Mouse (Mus musculus) liver, embryonic 16.5 days (tissue): ENCODE measurements around the gene Dscam. TPM values are rescaled to one million over a fixed set of nuclear protein-coding genes. Genes with fewer than 3 reads are reported as not detected.

ENCODE experiments used
- ATAC-seq: fragments of 200-750 bp; cut with Nextera tagmentation; 2 replicates; pipeline ENCODE4 v1.8.0; 2017; ENCODE audit warnings: low read depth, mild to moderate bottlenecking, moderate number of reproducible peaks, moderate library complexity
- H3K27ac ChIP-seq: fragments of 300-500 bp; sonication (generic); 2 replicates; pipeline ENCODE4 v1.5.1; 2014; ENCODE audit warnings: mild to moderate bottlenecking, low read length
- H3K27me3 ChIP-seq: fragments of 300-500 bp; sonication (generic); 2 replicates; pipeline ENCODE4 v1.6.1; 2014; ENCODE audit warnings: low read depth, low read length, mixed read lengths; ENCODE audit not compliant: control insufficient read depth, insufficient read depth
- H3K36me3 ChIP-seq: fragments of 300-500 bp; sonication (generic); 2 replicates; pipeline ENCODE4 v1.6.1; 2014; ENCODE audit warnings: mild to moderate bottlenecking; ENCODE audit not compliant: control insufficient read depth, insufficient read depth
- H3K4me1 ChIP-seq: fragments of 300-500 bp; sonication (generic); 2 replicates; pipeline ENCODE4 v1.6.1; 2014; ENCODE audit warnings: low read depth, low read length, mixed read lengths; ENCODE audit not compliant: control insufficient read depth
- H3K4me2 ChIP-seq: fragments of 300-500 bp; sonication (generic); 2 replicates; pipeline ENCODE4 v1.6.1; 2014; ENCODE audit warnings: low read depth, low read length, mixed read lengths
- H3K4me3 ChIP-seq: fragments of 300-500 bp; sonication (generic); 2 replicates; pipeline ENCODE4 v1.5.1; 2014; ENCODE audit warnings: low read depth, mild to moderate bottlenecking, low read length
- H3K9ac ChIP-seq: fragments of 300-500 bp; sonication (generic); 2 replicates; pipeline ENCODE4 v1.6.1; 2014; ENCODE audit warnings: low read depth, low read length
- H3K9me3 ChIP-seq: fragments of 300-500 bp; sonication (generic); replicated peaks from 2 replicates; pipeline ENCODE4 v1.6.1; 2016; ENCODE audit warnings: low read length; ENCODE audit not compliant: control insufficient read depth
- WGBS: fragments of 180-500 bp; shearing (Covaris S2); extraction: QIAGEN DNeasy Blood & Tissue Kit; methylation state at CpG from one replicate; pipeline ENCODE4 v1.1.7; 2014; ENCODE audit not compliant: insufficient replicate concordance; 5-methylcytosine and 5-hydroxymethylcytosine counted together
- polyA plus RNA-seq: library from polyadenylated mRNA; unstranded; fragments of >200 nt; fragmentation: Nextera tagmentation; extraction: Ambion mirVana; gene quantifications from 2 replicates; pipeline ENCODE4 v1.2.1, GENCODE M21; 2015

The Dscam gene
- polyA plus RNA-seq, 1 experiment from 2014 or later = not detected

DNA sequence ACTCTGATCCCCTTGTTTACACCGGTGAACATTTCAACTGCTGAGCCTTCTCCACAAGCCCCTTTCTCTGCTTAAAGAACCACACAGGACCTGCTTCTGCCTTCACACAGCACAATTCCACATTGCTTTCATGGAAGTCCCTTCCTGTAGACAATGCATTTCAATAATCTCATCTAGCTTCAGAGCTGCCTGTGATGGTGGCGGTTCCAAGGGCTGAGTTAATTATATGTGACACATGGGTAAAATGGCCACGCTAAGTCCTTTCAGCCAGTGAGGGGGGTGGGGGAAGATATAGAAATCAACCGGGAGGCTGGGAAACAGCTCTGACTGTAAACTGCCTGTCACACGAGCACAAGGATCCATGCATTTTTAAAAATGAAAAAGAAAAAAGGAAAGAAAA lies 152.2 kb downstream of the Dscam start:
- Histone ChIP-seq H3K36me3 (no peaks in the 10 kb centered on the region), H3K27me3 (no peaks in the 10 kb centered on the region), H3K4me3 (no peak overlapping the region), H3K9ac (no peak overlapping the region), H3K4me2 (no peak overlapping the region), H3K4me1 (no peaks in the 10 kb centered on the region; the same call in 1 of the 2 replicates), H3K9me3 (no peaks in the 10 kb centered on the region), H3K27ac (no peak overlapping the region)
- no peak for ATAC-seq
- 60% methylated on average over 5 of the region's 5 CpGs for WGBS

- Histone ChIP-seq H3K36me3 (no peaks in the 10 kb centered on the region), H3K4me1 (no peaks in the 10 kb centered on the region; the same call in 1 of the 2 replicates), H3K4me3 (no peak overlapping the region), H3K9ac (no peak overlapping the region), H3K4me2 (no peak overlapping the region), H3K27me3 (no peaks in the 10 kb centered on the region), H3K27ac (no peak overlapping the region), H3K9me3 (no peaks in the 10 kb centered on the region)
- WGBS = 63% methylated on average over 3 of the region's 3 CpGs
- ATAC-seq = 0 out of 2 replicates have a peak, but pooled peaks have one; percentile 25
Measured at GRCm38 (mm10) chr16:97017171-97017738, 153.3 kb downstream of the Dscam start.

DNA sequence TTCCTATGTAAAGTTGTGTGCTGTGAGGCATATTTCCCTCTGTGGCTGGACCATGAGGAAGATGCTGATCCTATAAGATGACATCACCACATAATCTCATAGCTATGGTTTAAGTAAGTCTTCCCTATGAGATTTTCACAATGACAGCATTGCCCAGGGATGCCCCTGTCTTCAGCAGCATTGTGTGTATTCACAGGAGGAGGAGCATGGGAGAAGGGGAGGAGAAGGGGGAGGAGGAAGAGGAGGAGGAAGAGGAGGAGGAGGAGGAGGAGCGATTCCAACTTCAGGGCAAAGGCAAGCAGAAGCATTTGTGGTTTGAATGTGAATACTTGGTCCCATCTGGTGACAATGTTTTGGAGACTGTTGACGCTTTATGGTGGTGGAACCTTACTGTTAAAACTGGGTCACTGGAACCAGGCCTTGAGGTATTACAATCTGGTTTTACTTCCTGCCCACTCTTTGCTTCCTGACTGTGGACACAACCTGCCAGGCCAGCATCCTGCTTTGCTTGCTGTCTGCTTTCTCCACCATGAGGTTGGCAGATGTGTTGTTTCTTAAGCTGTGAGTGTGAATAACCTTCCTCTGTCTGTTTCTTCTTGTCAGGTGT lies 154.2 kb downstream of the Dscam start:
- no peak for ATAC-seq
- H3K27me3 ChIP-seq = no peaks in the 10 kb centered on the region
- no peaks in the 10 kb centered on the region; the same call in 1 of the 2 replicates for H3K4me1 ChIP-seq
- no peak overlapping the region for H3K4me3 ChIP-seq
- WGBS = 64% methylated on average over 2 of the region's 2 CpGs
- H3K4me2 ChIP-seq = no peak overlapping the region
- H3K27ac ChIP-seq = no peak overlapping the region
- H3K9me3 ChIP-seq = no peaks in the 10 kb centered on the region
- no peaks in the 10 kb centered on the region for H3K36me3 ChIP-seq
- H3K9ac ChIP-seq = no peak overlapping the region

DNA sequence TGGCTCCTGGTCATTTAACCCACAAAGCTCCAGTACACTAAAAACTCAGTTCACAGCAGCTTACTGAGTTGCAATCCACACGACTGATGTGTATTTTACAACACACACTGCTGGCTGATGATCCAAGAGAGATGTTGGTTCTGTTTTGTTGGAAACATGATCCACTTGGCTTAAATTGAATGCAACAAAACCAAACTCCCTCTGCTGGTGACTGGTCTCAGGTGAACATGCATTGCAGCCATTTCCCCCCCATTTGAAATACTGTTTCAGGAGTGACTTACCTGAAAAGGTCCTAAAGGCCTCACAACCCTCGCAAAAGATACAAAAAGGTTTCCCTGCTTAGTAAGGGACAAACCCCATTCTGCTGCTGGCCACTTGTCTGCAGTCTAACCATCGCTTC lies 156.2 kb downstream of the Dscam start:
- H3K27me3 ChIP-seq = no peaks in the 10 kb centered on the region
- ATAC-seq = no peak
- no peak overlapping the region for H3K27ac ChIP-seq
- H3K9me3 ChIP-seq = no peaks in the 10 kb centered on the region
- no peak overlapping the region for H3K4me3 ChIP-seq
- H3K4me2 ChIP-seq = no peak overlapping the region
- no peaks in the 10 kb centered on the region; the same call in 1 of the 2 replicates for H3K4me1 ChIP-seq
- no peak overlapping the region for H3K9ac ChIP-seq
- H3K36me3 ChIP-seq = no peaks in the 10 kb centered on the region
- WGBS = 57% methylated on average over 3 of the region's 3 CpGs

- H3K36me3 ChIP-seq = no peaks in the 10 kb centered on the region
- no peak for ATAC-seq
- H3K4me1 ChIP-seq = peaks cover 32% of the 10 kb centered on the region
- no peak overlapping the region for H3K4me2 ChIP-seq
- H3K9me3 ChIP-seq = no peaks in the 10 kb centered on the region
- 72% methylated on average over 4 of the region's 4 CpGs for WGBS
- no peaks in the 10 kb centered on the region for H3K27me3 ChIP-seq
- H3K27ac ChIP-seq = no peak overlapping the region
- no peak overlapping the region for H3K4me3 ChIP-seq
- H3K9ac ChIP-seq = no peak overlapping the region
Measured at GRCm38 (mm10) chr16:97009116-97010055, 161.2 kb downstream of the Dscam start.

DNA sequence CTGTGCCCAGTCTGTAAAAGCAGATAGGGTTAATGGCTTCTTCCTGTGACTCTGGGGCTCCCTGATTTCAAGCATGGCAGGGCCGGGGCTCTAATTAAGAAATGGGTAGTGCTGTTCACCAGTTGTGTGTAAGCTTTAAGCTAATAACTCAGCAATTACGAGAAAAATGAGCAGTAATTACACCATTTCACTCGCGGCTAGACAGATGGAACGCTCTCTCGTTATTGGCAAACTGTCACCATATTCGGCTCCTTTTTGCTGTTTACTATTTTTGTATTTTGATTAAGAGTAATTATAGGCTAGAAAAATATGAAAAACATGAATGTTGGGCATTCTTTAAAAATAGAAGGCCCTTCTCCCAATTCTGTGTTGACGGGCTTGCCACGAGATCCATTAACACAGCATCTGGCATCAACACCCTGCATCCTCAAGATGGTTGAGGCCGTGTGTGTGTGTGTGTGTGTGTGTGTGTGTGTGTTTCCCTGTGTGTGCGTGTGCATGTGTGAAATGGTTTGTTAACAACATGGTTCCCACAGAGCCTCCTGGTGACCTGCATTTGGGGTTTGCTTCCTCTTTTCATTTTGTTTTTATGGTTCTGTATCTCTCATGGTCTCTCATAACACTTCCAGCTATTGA lies 162.5 kb downstream of the Dscam start:
- H3K4me3 ChIP-seq = no peak overlapping the region
- H3K9me3 ChIP-seq = no peaks in the 10 kb centered on the region
- WGBS = 79% methylated on average over 11 of the region's 11 CpGs
- no peaks in the 10 kb centered on the region for H3K36me3 ChIP-seq
- no peak overlapping the region for H3K4me2 ChIP-seq
- 0 out of 2 replicates have a peak overlapping the region, but pooled peaks have one; percentile 1 for H3K27ac ChIP-seq
- ATAC-seq = no peak
- no peaks in the 10 kb centered on the region for H3K27me3 ChIP-seq
- no peak overlapping the region for H3K9ac ChIP-seq
- H3K4me1 ChIP-seq = peaks cover 32% of the 10 kb centered on the region

DNA sequence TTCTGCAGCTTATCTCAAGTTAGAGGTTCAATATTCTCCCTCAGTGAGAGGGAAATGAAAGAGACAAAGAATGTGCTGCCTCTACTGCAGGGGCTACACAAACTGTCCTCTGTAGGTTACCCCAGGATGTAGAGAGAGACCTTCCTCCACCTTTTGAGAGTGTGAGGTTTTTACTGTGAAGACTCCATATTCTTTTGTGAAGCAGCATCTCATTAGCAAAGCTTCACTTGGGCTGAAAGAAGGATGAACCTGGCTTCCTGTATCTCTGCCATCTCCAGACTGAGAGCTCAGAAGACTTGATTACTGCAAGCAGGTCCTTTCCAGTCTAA lies 163.7 kb downstream of the Dscam start:
- H3K27ac ChIP-seq = peak overlapping the region; percentile 90
- peaks cover 32% of the 10 kb centered on the region for H3K4me1 ChIP-seq
- H3K9ac ChIP-seq = peak overlapping the region; percentile 32

GRCm38 (mm10) chr16:97006041-97006853 lies 164.3 kb downstream of the Dscam start:
- Histone ChIP-seq H3K27me3 (no peaks in the 10 kb centered on the region), H3K9ac (no peak overlapping the region; the same call in none of the 2 replicates), H3K4me2 (peak overlapping the region; percentile 59), H3K4me3 (peak overlapping the region; percentile 31), H3K36me3 (no peaks in the 10 kb centered on the region), H3K4me1 (peaks cover 32% of the 10 kb centered on the region), H3K27ac (peak overlapping the region; percentile 90), H3K9me3 (no peaks in the 10 kb centered on the region)
- WGBS = 23% methylated on average over 9 of the region's 9 CpGs
- ATAC-seq = peak; percentile 98

More for the DNA sequence above, 163.7 kb downstream of the Dscam start:
- H3K27me3 ChIP-seq = no peaks in the 10 kb centered on the region
- no peaks in the 10 kb centered on the region for H3K36me3 ChIP-seq
- H3K9me3 ChIP-seq = no peaks in the 10 kb centered on the region
- peak overlapping the region; percentile 59 for H3K4me2 ChIP-seq
- ATAC-seq = no peak
- H3K4me3 ChIP-seq = peak overlapping the region; percentile 31
